Mouse (Mus musculus): ENCODE measurements around the gene Vmn1r32. TPM values are rescaled to one million over a fixed set of nuclear protein-coding genes. Genes with fewer than 3 reads are reported as not detected.

The Vmn1r32 gene
- total RNA-seq (2021), result not detected

DNA sequence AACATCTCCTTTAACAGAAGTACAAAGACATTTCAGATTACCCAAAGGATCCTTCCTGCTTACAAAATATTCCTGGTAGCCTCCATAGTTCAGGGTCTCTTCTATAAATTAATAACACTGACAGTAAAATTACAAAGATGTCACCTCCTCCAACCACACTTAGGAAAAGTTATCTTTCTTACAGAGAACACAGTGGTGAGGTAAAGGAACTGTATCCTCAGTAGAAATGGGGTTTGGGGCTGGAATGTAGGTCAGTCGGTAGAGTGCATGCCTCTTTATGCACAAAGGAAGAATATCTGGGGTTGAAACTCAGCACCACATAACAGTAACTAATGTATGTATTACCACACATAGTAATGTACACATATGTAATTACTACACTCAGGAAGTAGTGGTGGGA, at the start of gene Vmn1r32:
Gene Vmn1r32, minus strand, starts transcription at position 101 of the 400 bp plus-strand sequence.
- intact Hi-C loops (cut with DNase I), result no loop called here
- no peak for DNase-seq

- intact Hi-C loops (cut with DNase I), result no loop called here
- no peak for DNase-seq
These were observed 35.9 kb upstream of the Vmn1r32 start for GRCm38 (mm10) chr6:66595804-66596203.

GRCm38 (mm10) chr6:66535966-66536365, 23.9 kb downstream of the Vmn1r32 start:
- intact Hi-C loops (cut with DNase I), result loop anchor here (5.0 to 10.0 kb wide), 2 partner anchors 511 to 881 kb away; no protein-coding TSS in a partner anchor
- DNase-seq, result no peak

- DNase-seq, result peak; percentile 98
- intact Hi-C loops (cut with DNase I), result loop anchor here (5.0 to 10.0 kb wide), 2 partner anchors 512 to 880 kb away; no protein-coding TSS in a partner anchor
These were observed 24.7 kb downstream of the Vmn1r32 start, which contains the start of gene Mad2l1 for GRCm38 (mm10) chr6:66535028-66535862. Mad2l1 (plus strand) TSS chr6:66535390.

GRCm38 (mm10) chr6:66534366-66534941, 25.4 kb downstream of the Vmn1r32 start:
- intact Hi-C loops (cut with DNase I), result loop anchor here (5.0 to 10.0 kb wide), 2 partner anchors 880 to 1407 kb away; no protein-coding TSS in a partner anchor

GRCm38 (mm10) chr6:66533241-66533640, 26.7 kb downstream of the Vmn1r32 start:
- DNase-seq, result no peak
- intact Hi-C loops (cut with DNase I), result loop anchor here (5.0 to 10.0 kb wide), 2 partner anchors 878 to 1406 kb away; no protein-coding TSS in a partner anchor

More at GRCm38 (mm10) chr6:66534366-66534941, 25.4 kb downstream of the Vmn1r32 start:
- DNase-seq, result no peak

DNA sequence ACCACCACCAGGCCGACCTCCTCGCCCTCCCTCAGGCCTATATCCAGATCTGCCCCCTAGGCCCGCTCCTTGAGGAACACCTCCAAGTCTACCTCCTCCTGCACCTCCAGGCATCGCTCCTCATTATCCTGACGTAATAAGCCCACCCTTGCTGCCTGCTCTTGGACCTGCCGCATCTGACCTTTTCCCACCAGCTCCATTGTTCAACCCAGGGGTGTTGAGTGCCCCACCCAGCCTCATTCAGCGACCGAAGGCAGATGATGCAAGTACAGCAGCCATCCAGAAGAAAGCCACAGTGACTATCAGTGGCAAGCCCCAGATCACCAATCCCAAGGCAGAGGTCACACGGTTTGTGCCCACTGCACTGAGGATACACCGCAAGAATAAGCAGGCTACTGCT, 31.5 kb downstream of the Vmn1r32 start:
- intact Hi-C loops (cut with DNase I), result no loop called here
- DNase-seq, result no peak

DNA sequence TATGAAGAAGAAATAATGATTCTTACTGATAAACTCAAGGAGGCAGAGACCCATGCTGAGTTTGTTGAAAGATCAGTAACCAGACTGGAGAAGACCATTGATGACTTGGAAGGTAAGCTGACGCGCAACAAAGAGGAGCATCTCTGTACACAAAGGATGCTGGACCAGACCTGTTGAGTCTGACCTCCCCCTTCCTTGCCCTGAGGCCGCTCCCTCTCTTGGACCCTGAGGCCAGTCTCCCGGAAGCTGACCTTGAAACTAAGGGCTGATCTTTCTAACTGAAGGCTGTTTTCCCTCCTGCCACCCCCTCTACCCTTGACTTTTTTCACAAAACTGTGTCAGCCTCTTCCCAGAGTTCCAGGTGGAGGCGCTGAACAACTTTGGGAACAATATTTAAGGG, 43.5 kb downstream of the Vmn1r32 start:
- DNase-seq, result no peak

More for the DNA sequence above, 43.5 kb downstream of the Vmn1r32 start:
- intact Hi-C loops (cut with DNase I), result no loop called here

Other genes with a start within 250 kb of the Vmn1r32 start
- gene Mad2l1, start 24.7 kb downstream of the Vmn1r32 start, total RNA-seq (2021), result 10 to 100 TPM; 11.6 to 12.8 TPM
- not detected for gene Vmn1r33, start 58.2 kb upstream of the Vmn1r32 start, total RNA-seq (2021)
- not detected for gene Vmn1r34, start 83.8 kb upstream of the Vmn1r32 start, total RNA-seq (2021)
- not detected for gene Vmn1r35, start 125.8 kb upstream of the Vmn1r32 start, total RNA-seq (2021)
- not detected for gene Vmn1r36, start 159.1 kb upstream of the Vmn1r32 start, total RNA-seq (2021)
- gene Vmn1r37, start 169.3 kb upstream of the Vmn1r32 start, total RNA-seq (2021), result not detected
- gene Vmn1r38, start 222.5 kb upstream of the Vmn1r32 start, total RNA-seq (2021), result not detected

Measured in left cerebral cortex, postnatal 4 days (tissue).